Mouse (Mus musculus) granulocyte monocyte progenitor cell, adult 5-6 weeks (primary cell): ENCODE measurements around the gene Cfd. TPM values are rescaled to one million over a fixed set of nuclear protein-coding genes. Genes with fewer than 3 reads are reported as not detected.

Experiments used
- ATAC-seq: replicated peaks from 2 replicates; pipeline ENCODE4 v1.8.0; 2016; ENCODE audit warnings: mild to moderate bottlenecking, moderate TSS enrichment, inconsistent platforms; ENCODE audit not compliant: poor library complexity, severe bottlenecking
- total RNA-seq, 2 experiments: library from RNA; stranded (forward) in 1 of 2; stranded (reverse) in 1 of 2; fragments of 200-712, 200-1000 nt in 1 of 2; fragments of >200 nt in 1 of 2; fragmentation: Nextera tagmentation in 1 of 2; gene quantifications; 2 replicates each; pipeline ENCODE4 v1.2.3; 2014 to 2017

Cfd gene
- total RNA-seq, 2 experiments from 2014 or later = 1.6 TPM; not detected in 1

DNA sequence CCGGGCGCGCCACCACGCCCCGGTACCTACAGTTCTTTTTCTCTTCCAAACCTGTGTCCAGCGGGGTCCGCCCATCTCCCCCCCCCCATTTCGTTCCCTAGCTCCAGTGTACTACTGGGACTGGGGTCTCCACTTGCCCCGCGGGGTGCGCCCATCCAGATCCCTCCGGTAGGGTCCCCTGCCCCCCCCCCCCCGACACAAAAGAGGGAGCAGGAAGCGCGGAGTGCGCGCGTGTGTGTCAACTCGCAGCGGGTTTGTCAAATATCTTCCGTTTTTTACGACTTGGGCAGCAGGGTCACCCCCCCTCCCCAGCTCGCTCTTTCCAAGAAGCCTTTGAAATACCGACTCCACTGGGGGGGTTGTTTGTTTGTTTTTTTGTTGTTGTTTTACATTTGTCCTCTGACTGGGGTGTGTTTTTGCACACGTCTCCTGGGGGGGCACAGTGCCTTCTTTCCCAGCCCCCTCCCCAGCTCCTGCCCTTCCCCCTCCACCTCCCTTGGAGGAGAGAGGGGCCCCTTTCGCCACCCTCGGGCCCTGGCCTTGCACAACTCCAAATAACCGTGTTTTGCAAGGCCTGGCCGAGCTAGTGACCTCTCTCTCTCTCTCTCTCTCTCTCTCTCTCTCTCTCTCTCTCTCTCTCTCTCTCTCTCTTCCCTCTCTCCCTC lies 37.5 kb downstream of the Cfd start:
- peak; percentile 46 for ATAC-seq

DNA sequence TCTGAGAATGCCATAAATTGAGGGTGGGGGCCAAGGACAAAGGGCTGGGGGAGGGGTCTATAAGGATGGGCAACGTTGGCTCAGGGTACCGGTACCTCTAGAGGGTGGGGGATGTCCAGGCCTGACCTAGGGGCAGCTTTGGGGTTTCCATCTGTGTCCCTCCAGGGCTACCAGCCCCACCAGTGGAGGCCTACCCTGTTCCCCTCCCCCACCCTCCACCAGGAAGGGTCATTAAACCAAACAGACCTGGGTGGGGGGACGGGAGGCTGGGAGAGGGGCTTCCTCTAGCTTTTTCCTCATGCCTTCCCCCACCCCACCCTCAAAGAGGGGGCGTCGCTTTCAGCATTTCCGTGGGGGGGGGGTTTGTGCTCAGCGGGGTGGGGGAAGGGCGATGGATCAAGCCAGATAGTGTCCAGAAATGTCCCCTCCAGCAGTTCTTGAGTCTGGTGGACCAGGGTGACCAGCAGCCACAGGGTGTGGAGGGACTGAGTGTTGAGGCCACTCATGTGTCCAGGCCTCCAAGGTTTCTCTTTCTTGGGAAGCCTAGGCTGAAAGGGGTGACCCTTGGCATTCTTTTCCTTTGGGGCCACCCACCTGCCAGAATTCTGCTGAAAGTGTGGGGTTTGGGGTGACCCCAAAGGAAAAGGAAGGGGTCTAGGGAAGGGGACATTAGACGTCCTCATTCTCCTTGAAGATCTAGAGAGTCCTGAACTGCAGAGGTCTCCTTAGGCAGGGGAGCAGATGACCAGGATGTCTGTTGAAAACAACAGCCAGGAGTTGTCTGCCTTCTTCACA lies 38.5 kb downstream of the Cfd start:
- no peak for ATAC-seq

DNA sequence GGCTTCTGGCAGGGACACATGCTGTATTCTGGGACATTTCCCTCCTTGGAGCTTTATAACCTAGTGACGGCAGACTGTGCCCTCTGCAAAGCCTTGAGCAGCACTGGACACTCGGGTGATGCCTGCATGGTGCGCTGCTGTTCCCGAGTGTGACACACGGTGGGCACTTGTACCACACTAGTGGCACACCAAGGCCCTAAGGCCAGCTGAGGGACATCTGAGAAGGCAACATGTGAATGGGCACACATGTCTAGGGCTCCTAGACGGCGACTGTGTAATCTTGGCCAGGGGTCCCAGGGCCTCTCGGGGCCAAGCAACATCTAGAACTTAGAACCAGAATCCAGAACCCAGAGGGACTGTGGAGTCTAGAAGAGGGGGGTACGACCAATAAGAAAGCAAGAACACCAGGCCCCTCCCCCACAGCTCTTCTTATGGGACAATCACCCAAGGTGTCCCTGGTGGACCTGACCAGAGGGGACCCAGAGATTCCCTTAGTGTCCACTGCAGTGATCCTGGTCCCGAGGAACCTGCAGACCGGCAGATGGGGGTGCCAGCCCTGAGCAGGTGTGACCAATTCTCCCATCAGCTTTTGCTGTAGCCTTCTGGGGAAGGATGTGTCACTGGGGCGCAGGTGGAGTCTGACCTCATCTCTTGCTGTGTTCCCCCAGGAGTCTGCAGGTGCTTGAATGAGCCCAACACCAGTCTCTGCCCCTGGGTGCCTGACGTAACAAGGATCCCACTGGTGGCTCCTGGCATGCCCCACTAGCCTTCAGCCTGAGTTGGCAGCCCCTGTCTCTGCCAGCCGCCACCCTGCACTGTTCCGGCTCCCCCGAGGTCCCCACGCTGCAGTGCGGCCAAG lies 39.5 kb downstream of the Cfd start:
- no peak for ATAC-seq

DNA sequence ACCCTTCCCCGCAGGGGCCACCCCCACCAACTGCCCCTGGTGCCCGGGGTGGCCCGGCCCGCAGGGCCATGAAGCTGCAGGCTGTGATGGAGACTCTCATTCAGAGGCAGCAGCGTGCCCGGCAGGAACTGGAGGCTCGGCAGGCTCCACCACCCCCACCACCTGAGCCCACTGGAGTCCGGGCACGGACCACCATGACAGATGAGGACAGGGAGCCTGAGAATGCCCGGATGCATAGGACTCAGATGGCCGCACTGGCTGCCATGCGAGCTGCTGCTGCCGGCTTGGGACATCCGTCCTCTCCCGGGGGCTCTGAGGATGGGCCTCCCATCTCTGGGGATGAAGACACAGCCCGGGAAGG lies 40.2 kb downstream of the Cfd start:
- no peak for ATAC-seq

DNA sequence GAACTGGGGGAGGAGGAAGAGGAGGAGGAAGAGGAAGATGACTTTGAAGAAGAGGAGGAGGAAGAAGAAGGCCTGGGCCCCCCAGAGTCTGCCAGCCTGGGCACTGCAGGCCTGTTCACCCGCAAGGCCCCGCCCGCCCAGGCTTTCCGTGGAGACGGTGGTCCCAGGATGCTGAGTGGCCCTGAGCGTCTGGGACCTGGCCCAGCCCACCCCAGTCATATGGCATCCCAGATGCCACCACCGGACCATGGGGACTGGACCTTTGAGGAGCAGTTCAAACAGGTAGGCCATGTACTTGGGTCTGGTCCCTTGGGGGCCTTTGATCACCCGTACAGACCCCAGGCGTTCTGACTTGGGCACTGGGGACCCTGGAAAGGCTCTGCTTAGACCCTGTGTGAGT lies 41.1 kb downstream of the Cfd start:
- ATAC-seq = no peak

DNA sequence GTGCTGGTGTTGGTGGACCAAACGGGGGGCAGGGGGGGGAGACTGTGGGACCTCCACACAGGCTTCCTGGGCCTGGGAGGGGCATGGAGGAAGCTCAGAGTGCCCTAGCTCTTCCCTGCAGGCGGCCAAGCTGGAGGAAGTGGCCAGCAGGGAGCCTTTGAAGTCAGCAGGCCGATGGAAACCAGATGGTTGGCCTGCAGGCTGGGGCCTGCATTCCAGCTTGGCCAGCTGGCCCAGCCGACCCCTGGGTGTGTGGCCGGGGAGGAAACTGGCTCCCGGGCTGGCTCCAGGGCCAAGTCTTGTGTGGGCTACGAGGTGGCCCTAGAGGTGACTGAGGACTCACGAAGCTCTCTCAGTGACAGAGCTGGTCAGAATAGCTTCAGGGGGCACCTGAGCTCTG lies 42.1 kb downstream of the Cfd start:
- no peak for ATAC-seq

DNA sequence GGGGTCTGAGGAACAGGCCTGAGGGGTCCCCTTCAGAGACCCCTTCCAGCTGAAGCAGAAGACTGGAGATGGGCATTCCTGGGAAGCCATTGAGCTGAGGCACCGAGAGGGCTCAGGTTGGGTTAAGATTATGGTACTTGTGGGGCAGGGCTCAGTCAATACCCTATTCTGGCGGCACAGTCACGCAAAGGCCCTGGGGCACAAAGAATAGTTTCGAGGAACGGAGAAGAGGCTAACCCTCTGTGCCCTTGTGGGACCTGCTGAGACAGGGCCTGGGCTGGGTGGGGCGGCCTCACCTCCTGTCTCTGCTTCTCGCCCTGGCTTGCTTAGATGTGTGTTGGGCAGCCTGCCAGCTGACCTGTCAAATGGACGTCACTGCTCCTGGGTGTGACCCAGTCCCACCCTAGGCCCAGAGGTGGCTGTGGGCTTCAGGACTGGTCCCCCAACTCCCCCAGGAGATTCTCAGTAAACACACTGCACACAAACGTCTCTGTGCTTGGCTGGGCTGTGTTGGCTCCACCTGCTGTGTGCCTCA lies 42.6 kb downstream of the Cfd start:
- no peak for ATAC-seq

DNA sequence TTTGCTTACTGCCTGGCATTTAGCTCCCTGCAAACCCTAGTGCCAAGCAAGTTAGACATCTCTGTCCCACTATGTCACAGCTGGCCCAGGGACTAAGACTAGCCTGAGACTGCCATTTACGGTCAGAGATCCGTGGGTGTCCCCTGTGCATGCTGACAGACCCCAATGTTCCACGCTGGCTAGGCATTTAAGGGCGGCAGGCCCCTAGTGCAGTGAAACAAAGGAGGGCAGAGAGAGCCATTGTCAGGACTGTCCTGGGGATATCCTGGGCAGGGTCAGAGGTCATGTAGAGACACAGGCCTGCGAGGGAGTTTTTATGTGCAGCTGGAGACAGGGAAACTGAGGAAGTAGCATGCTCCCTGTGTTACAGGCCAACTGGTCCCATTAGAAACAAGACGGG lies 43.2 kb downstream of the Cfd start:
- no peak for ATAC-seq

DNA sequence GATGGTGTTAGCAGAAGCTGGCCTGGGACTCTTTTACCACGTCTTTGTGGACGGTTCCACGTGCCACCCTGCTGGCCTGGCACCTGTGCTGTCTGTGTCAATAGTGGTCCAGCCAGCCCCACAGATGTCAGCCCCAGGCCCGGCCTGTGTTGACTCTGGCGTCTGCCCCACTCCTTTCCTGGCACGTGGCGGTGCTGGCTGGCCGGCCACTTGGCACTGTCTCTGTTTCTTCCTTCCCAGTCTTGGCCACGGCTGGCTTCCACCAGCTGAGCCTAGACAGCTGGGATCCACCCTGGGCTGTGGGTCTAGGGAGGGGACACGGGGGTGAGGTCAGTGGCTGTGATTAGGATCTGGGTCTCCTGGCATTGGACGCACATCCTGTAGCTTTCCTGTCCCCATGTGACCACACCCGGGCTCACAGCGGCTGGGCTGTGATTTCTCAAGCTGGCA lies 43.6 kb downstream of the Cfd start:
- ATAC-seq = peak; percentile 16; the same call in 1 of the 2 replicates

DNA sequence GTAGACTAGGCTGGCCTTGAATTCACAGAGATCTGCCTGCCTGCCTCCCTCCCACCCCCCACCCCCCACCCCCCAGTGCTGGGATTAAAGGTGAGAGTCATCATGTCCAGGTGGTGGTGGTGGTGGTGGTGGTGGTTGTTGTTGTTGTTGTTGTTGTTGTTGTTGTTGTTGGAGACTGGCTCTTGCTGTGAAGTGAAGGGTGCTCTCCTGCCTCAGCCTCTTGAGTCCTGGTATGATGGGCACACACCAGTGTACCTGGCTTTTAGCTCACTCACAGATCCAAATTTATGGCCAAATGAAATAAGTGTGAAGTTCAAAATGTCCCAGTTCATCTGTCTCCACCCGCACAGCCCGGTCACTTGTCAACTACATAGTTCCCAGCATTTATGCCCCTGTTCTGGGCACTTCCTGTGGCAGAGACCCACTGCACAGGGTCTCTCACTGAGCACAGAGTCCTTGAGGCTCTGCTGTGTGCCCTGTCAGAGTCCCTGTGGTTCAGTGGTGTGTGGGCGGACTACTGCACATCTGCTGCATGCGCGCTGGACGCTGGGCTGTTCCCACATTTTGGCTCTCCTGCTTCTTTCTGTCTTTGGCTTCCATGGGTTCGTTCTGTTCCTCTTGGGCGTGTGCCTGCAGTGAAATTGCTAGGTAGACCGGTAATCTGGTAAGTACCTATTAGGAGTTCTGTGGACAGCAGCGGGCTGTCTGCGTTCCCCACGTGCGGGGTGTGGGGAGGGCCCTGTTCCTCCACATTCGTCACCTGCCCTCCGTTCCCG lies 44.3 kb downstream of the Cfd start:
- no peak for ATAC-seq

DNA sequence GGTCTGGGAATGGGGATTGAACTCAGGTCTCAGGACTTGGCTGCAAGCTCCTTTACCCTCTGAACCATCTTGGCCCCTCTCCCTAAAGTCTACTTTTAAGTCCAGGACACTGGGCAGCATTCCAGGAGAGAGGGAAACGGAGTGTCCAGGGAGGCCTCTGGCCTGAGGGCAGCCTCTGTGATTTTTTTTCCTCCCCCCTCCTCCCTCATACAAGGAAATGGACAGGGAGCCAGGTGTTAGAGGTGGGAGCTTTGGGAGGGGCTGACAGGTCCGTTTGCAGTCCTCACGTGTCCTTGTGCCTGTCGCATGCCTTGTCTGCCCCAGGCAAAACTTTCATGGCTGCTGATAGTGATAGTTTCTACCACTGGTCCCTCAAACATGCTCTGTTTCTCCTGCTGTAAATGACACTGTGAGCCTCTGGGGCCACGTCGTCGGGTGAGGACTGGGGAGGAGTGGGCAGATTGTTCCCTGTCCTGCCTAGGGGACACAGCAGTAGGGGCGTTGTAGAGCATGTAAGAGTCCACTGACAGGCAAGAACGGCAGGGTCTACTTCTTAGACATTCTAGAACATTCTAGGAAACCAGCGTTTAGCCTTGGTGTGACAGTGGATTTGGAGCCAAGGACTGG lies 45.7 kb downstream of the Cfd start:
- no peak for ATAC-seq

DNA sequence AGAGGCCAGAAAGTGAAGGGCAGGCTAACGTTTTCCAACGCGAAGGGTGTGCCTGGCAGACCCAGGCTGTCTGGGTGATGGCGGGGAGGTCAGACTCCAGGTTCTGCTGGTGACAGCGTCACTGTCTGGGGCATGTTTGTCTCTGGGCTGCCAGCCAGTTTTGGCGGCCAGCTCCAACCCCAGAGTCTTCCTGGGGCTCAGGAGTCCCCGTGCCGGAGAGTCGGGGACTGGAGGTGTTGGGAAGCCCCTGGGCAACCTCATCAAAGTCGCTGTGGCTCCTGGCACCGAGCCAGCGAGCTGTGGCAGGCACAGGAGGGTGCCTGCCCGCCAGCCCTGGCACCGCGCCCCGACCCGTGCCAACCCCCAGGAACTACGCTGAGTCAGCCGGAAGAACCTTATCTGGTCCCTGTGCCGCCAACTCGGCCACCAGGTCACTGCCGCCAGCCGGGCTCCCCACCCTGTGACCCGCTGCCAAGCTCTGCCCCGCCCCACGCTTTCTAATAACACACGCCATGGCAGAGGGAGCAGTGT lies 46.3 kb downstream of the Cfd start:
- peak; percentile 68 for ATAC-seq

DNA sequence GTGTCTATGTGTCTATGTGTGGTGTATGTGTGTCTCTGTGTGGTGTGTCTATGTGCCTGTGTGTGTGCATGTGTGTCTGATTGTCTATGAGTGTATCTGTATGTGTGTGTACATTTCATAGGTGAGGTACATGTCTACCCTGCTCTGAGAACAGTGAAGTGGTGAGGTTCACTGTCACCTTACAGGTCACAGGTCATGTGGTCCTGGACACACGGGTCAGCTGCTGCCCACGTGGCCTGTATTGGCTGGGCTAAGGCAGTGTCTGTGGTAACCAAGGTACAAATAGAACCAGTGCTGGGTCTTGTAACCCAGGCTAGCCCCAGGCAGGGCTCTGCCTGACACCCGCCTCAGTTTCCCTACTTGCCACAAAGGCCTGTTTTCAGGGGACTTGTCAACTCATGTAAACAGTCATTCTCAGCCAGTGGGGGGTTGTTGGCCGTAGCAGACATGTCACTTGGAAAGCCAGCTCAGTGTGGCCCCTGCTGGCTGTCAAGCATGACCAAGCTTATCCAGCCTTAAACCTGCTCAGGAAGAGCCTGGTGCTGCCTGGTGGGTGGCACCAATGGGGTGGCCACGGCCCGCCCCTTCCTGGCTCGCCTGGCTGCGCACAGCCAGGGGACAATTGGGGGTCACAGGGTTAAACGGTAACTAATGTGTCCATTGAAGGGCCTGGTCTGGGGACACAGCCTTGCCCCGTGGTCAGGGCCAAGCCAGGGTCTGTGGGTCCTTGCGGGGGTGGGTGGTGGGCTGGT lies 47.3 kb downstream of the Cfd start:
- no peak for ATAC-seq

DNA sequence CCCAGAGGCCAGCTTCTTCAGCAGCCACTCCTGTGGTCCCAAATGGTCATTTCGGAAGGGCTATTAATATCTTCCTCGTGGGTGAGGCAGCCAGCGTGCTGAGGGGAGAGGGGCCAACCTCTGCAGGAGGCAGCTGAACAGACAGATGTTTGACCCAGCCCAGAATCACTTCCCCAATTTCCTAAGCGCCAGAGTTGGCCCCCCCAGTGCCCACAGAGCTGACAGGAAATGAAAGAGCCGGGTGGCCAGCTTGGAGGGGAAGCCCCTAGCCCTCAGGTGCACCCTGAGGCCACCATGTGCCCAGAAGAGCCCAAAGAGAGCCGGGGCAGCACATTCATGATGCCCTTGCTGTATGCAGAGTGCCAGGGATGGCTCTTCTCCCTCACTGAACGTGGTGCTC lies 50.1 kb downstream of the Cfd start:
- ATAC-seq = peak; percentile 77

Other genes with a start within 250 kb of the Cfd start
Only the 30 nearest of the 35 such genes appear.
- gene Tpgs1, start 221.5 kb upstream of the Cfd start, total RNA-seq (2014; fragmentation: Nextera tagmentation) = 7.4 and 9.7 TPM in 2 replicates
- 8.1 and 14.6 TPM in 2 replicates for gene Tpgs1, start 221.5 kb upstream of the Cfd start, total RNA-seq (2017)
- gene Cdc34, start 208.7 kb upstream of the Cfd start, total RNA-seq (2014; fragmentation: Nextera tagmentation) = 110 and 115 TPM in 2 replicates
- 98.7 and 142 TPM in 2 replicates for gene Cdc34, start 208.7 kb upstream of the Cfd start, total RNA-seq (2017)
- gene Gzmm, start 201.8 kb upstream of the Cfd start, total RNA-seq (2014; fragmentation: Nextera tagmentation) = 2.2 TPM in 1 of 2 replicates, not detected in the other
- 0.34 TPM in 1 of 2 replicates, not detected in the other for gene Gzmm, start 201.8 kb upstream of the Cfd start, total RNA-seq (2017)
- 253 and 319 TPM in 2 replicates for gene Bsg, start 186.4 kb upstream of the Cfd start, total RNA-seq (2014; fragmentation: Nextera tagmentation)
- gene Bsg, start 186.4 kb upstream of the Cfd start, total RNA-seq (2017) = 278 and 345 TPM in 2 replicates
- gene Hcn2, start 174.2 kb upstream of the Cfd start, total RNA-seq (2014; fragmentation: Nextera tagmentation) = 0.28 TPM in 1 of 2 replicates, not detected in the other
- 0.39 TPM in 1 of 2 replicates, not detected in the other for gene Hcn2, start 174.2 kb upstream of the Cfd start, total RNA-seq (2017)
- 28.6 and 56.2 TPM in 2 replicates for gene Polrmt, start 144.3 kb upstream of the Cfd start, total RNA-seq (2014; fragmentation: Nextera tagmentation)
- 12.7 and 14.0 TPM in 2 replicates for gene Polrmt, start 144.3 kb upstream of the Cfd start, total RNA-seq (2017)
- gene Fgf22, start 135.8 kb upstream of the Cfd start, total RNA-seq (2014; fragmentation: Nextera tagmentation) = not detected in 2 replicates
- gene Fgf22, start 135.8 kb upstream of the Cfd start, total RNA-seq (2017) = not detected in 2 replicates
- gene Rnf126, start 123.9 kb upstream of the Cfd start, total RNA-seq (2014; fragmentation: Nextera tagmentation) = 32.1 and 64.5 TPM in 2 replicates
- 17.3 and 28.2 TPM in 2 replicates for gene Rnf126, start 123.9 kb upstream of the Cfd start, total RNA-seq (2017)
- 4.6 TPM in 1 of 2 replicates, not detected in the other for gene Fstl3, start 113.6 kb upstream of the Cfd start, total RNA-seq (2014; fragmentation: Nextera tagmentation)
- gene Fstl3, start 113.6 kb upstream of the Cfd start, total RNA-seq (2017) = 0.62 and 1.4 TPM in 2 replicates
- 172 and 215 TPM in 2 replicates for gene Prss57, start 99.9 kb upstream of the Cfd start, total RNA-seq (2014; fragmentation: Nextera tagmentation)
- 77.4 and 86.7 TPM in 2 replicates for gene Prss57, start 99.9 kb upstream of the Cfd start, total RNA-seq (2017)
- gene Palm, start 97.3 kb upstream of the Cfd start, total RNA-seq (2014; fragmentation: Nextera tagmentation) = 80.1 and 110 TPM in 2 replicates
- gene Palm, start 97.3 kb upstream of the Cfd start, total RNA-seq (2017) = 35.6 and 48.6 TPM in 2 replicates
- gene Misp, start 69.9 kb upstream of the Cfd start, total RNA-seq (2014; fragmentation: Nextera tagmentation) = 0.34 TPM in 1 of 2 replicates, not detected in the other
- 0.82 TPM in 1 of 2 replicates, not detected in the other for gene Misp, start 69.9 kb upstream of the Cfd start, total RNA-seq (2017)
- 497 and 526 TPM in 2 replicates for gene Ptbp1, start 36.4 kb upstream of the Cfd start, total RNA-seq (2014; fragmentation: Nextera tagmentation)
- 211 and 216 TPM in 2 replicates for gene Ptbp1, start 36.4 kb upstream of the Cfd start, total RNA-seq (2017)
- gene Prtn3, start 16.4 kb upstream of the Cfd start, total RNA-seq (2014; fragmentation: Nextera tagmentation) = 2,258 and 3,780 TPM in 2 replicates
- 1,097 and 1,536 TPM in 2 replicates for gene Prtn3, start 16.4 kb upstream of the Cfd start, total RNA-seq (2017)
- 72.1 and 111 TPM in 2 replicates for gene Plppr3, start 16.2 kb upstream of the Cfd start, total RNA-seq (2014; fragmentation: Nextera tagmentation)
- gene Plppr3, start 16.2 kb upstream of the Cfd start, total RNA-seq (2017) = 91.6 and 112 TPM in 2 replicates
- gene Elane, start 4.6 kb upstream of the Cfd start, total RNA-seq (2014; fragmentation: Nextera tagmentation) = 5,751 and 6,009 TPM in 2 replicates
- gene Elane, start 4.6 kb upstream of the Cfd start, total RNA-seq (2017) = 2,814 and 3,772 TPM in 2 replicates
- gene Med16, start 18.1 kb downstream of the Cfd start, total RNA-seq (2014; fragmentation: Nextera tagmentation) = 14.1 and 20.3 TPM in 2 replicates
- gene Med16, start 18.1 kb downstream of the Cfd start, total RNA-seq (2017) = 17.0 and 18.7 TPM in 2 replicates
- not detected in 2 replicates for gene Gm26602, start 20.0 kb downstream of the Cfd start, total RNA-seq (2014; fragmentation: Nextera tagmentation)
- gene Gm26602, start 20.0 kb downstream of the Cfd start, total RNA-seq (2017) = 0.98 TPM in 1 of 2 replicates, not detected in the other
- gene Kiss1r, start 26.1 kb downstream of the Cfd start, total RNA-seq (2014; fragmentation: Nextera tagmentation) = not detected in 2 replicates
- 0.26 TPM in 1 of 2 replicates, not detected in the other for gene Kiss1r, start 26.1 kb downstream of the Cfd start, total RNA-seq (2017)
- gene R3hdm4, start 30.4 kb downstream of the Cfd start, total RNA-seq (2014; fragmentation: Nextera tagmentation) = 62.9 and 64.6 TPM in 2 replicates
- gene R3hdm4, start 30.4 kb downstream of the Cfd start, total RNA-seq (2017) = 39.1 and 40.4 TPM in 2 replicates
- 21.2 and 22.5 TPM in 2 replicates for gene Arid3a, start 36.2 kb downstream of the Cfd start, total RNA-seq (2014; fragmentation: Nextera tagmentation)
- 32.4 and 36.7 TPM in 2 replicates for gene Arid3a, start 36.2 kb downstream of the Cfd start, total RNA-seq (2017)
- gene Wdr18, start 69.3 kb downstream of the Cfd start, total RNA-seq (2014; fragmentation: Nextera tagmentation) = 48.4 and 49.8 TPM in 2 replicates
- gene Wdr18, start 69.3 kb downstream of the Cfd start, total RNA-seq (2017) = 24.6 and 28.2 TPM in 2 replicates
- gene Grin3b, start 79.9 kb downstream of the Cfd start, total RNA-seq (2014; fragmentation: Nextera tagmentation) = not detected in 2 replicates
- not detected in 2 replicates for gene Grin3b, start 79.9 kb downstream of the Cfd start, total RNA-seq (2017)
- 38.2 and 63.0 TPM in 2 replicates for gene Tmem259, start 93.5 kb downstream of the Cfd start, total RNA-seq (2014; fragmentation: Nextera tagmentation)
- gene Tmem259, start 93.5 kb downstream of the Cfd start, total RNA-seq (2017) = 43.2 and 54.7 TPM in 2 replicates
- 50.6 and 57.5 TPM in 2 replicates for gene Cnn2, start 97.7 kb downstream of the Cfd start, total RNA-seq (2014; fragmentation: Nextera tagmentation)
- 72.7 and 89.8 TPM in 2 replicates for gene Cnn2, start 97.7 kb downstream of the Cfd start, total RNA-seq (2017)
- 23.0 and 28.8 TPM in 2 replicates for gene Abca7, start 105.6 kb downstream of the Cfd start, total RNA-seq (2014; fragmentation: Nextera tagmentation)
- gene Abca7, start 105.6 kb downstream of the Cfd start, total RNA-seq (2017) = 14.7 and 16.0 TPM in 2 replicates
- 109 and 133 TPM in 2 replicates for gene Arhgap45, start 125.8 kb downstream of the Cfd start, total RNA-seq (2014; fragmentation: Nextera tagmentation)
- 110 and 120 TPM in 2 replicates for gene Arhgap45, start 125.8 kb downstream of the Cfd start, total RNA-seq (2017)
- gene Polr2e, start 148.9 kb downstream of the Cfd start, total RNA-seq (2014; fragmentation: Nextera tagmentation) = 96.6 and 105 TPM in 2 replicates
- gene Polr2e, start 148.9 kb downstream of the Cfd start, total RNA-seq (2017) = 79.7 and 86.7 TPM in 2 replicates
- 278 and 280 TPM in 2 replicates for gene Gpx4, start 156.3 kb downstream of the Cfd start, total RNA-seq (2014; fragmentation: Nextera tagmentation)
- gene Gpx4, start 156.3 kb downstream of the Cfd start, total RNA-seq (2017) = 397 and 420 TPM in 2 replicates
- 42.4 and 43.6 TPM in 2 replicates for gene Sbno2, start 214.7 kb downstream of the Cfd start, total RNA-seq (2014; fragmentation: Nextera tagmentation)
- 18.0 and 24.5 TPM in 2 replicates for gene Sbno2, start 214.7 kb downstream of the Cfd start, total RNA-seq (2017)